8 mouse cellular contexts compared by ENCODE assay signal in genomic region chr19:5294972-5295735, GRCm38 (mm10). TPM values are rescaled to one million over a fixed set of nuclear protein-coding genes. Genes with fewer than 3 reads are reported as not detected.
DNase-seq lines count a peak whose midpoint lies in the region; ATAC-seq lines count a peak whose summit lies in the region.

Gene Sf3b2, minus strand, starts transcription at chr19:5295455.

- peaks cover 37% of the 10 kb centered on the region for H3K36me3 ChIP-seq in intestine, embryonic 14.5 days (ENCODE audit: control insufficient read depth, insufficient read depth, low read length)

- WGBS in intestine, embryonic 14.5 days: under 1% methylated on average over 46 of the region's 46 CpGs

- H3K27ac ChIP-seq in intestine, embryonic 14.5 days (ENCODE audit: low read depth): peak within 1 kb of the TSS; percentile 84

- peak within 1 kb of the TSS; percentile 78 for H3K4me3 ChIP-seq in intestine, embryonic 14.5 days (ENCODE audit: low read depth, low read length)

- ATAC-seq in intestine, embryonic 14.5 days (replicated peaks; ENCODE audit: low FRiP score, low TSS enrichment, low read depth): peak; percentile 95

- peak within 1 kb of the TSS; percentile 61 for H3K9ac ChIP-seq in intestine, embryonic 14.5 days (ENCODE audit: low read length)

- no peaks in the 10 kb centered on the region for H3K9me3 ChIP-seq in intestine, embryonic 14.5 days (ENCODE audit: control insufficient read depth, low read length)

- H3K4me2 ChIP-seq in intestine, embryonic 14.5 days (ENCODE audit: low read length): peak within 1 kb of the TSS; percentile 64

- H3K27me3 ChIP-seq in intestine, embryonic 14.5 days (replicated peaks; ENCODE audit: control insufficient read depth, insufficient read depth, low read length): no peaks in the 10 kb centered on the region

- peaks cover 17% of the 10 kb centered on the region for H3K4me1 ChIP-seq in intestine, embryonic 14.5 days (replicated peaks; ENCODE audit: control insufficient read depth, insufficient read depth, low read length)

- intact Hi-C loops in left cerebral cortex, postnatal 14 days (cut with DNase I): no loop called here

- peak; percentile 93 to 94 for DNase-seq in adrenal gland, adult 18-20 months (ENCODE audit: low spot score in 2 of 2)
- DNase-seq in embryo, embryonic 11 days: peak; percentile 100
- peak; percentile 98 for DNase-seq in gastrocnemius, postnatal 25 days
- DNase-seq in intestine, embryonic 14.5 days (ENCODE audit: low spot score): peak; percentile 94
- DNase-seq in left cerebral cortex, postnatal 14 days (ENCODE audit: low spot score in 2 of 2): peak; percentile 99
- peak; percentile 100 for DNase-seq in mesoderm, embryonic 11.5 days (ENCODE audit: low read depth, low spot score)
- DNase-seq in right cerebral cortex, postnatal 36 days (ENCODE audit: low spot score in 2 of 2): peak; percentile 98 to 99
- DNase-seq in yolk sac, embryonic 10.5 days (ENCODE audit: low spot score): peak; percentile 99

RNA-seq across cellular contexts. Expression of gene Sf3b2, which starts in this region (rescaled TPM):
- total RNA-seq in adrenal gland, adult 18-20 months (2021): 100 to 1,000 TPM; 139 to 173 TPM
- 10 to 100 TPM; 65.4 to 69.5 TPM for total RNA-seq in gastrocnemius, postnatal 25 days (2021)
- polyA plus RNA-seq in intestine, embryonic 14.5 days (2014; fragmentation: Nextera tagmentation; extraction: Ambion mirVana): 321 and 334 TPM in 2 replicates
- 100 to 1,000 TPM; 192 to 194 TPM for total RNA-seq in left cerebral cortex, postnatal 14 days (2021)

Comparison
In these comparisons a context has a peak if more than half of its experiments do, and no peak if none do; other contexts are left out.
1. Peak in every context shown above with its lines: DNase-seq, ATAC-seq, H3K4me3 ChIP-seq and H3K27ac ChIP-seq.